Mouse (Mus musculus): ENCODE data around the gene Pced1a. TPM values are rescaled to one million over a fixed set of nuclear protein-coding genes. Genes with fewer than 3 reads are reported as not detected.

Pced1a gene
- polyA plus RNA-seq, 2 experiments, result 2.1 to 5.6 TPM

- H3K4me2 ChIP-seq (ENCODE audit: low read depth), result no peak overlapping the region
- WGBS (ENCODE audit: insufficient replicate concordance), result 55% methylated on average over 15 of the region's 15 CpGs
- no peaks in the 10 kb centered on the region for H3K27me3 ChIP-seq (ENCODE audit: control insufficient read depth, insufficient read depth, low read length)
- no peak overlapping the region for H3K9ac ChIP-seq (replicated peaks)
- TF ChIP-seq CTCF (IDR thresholded peaks at IDR 0.05; ENCODE audit: low read depth), result no peak
- no peak for TF ChIP-seq EP300 (IDR thresholded peaks at IDR 0.05; ENCODE audit: low read depth)
- H3K27ac ChIP-seq, result no peak overlapping the region
- ATAC-seq (ENCODE audit: insufficient read depth) (no peak), DNase-seq (ENCODE audit: low read depth in 3 of 3, low spot score in 3 of 3) (no peak)
- H3K4me3 ChIP-seq (ENCODE audit: insufficient read depth in 1 of 2, low read depth in 2 of 2, low read length in 2 of 2), result no peak overlapping the region
- no peaks in the 10 kb centered on the region for H3K9me3 ChIP-seq (ENCODE audit: control insufficient read depth, low read length)
- H3K4me1 ChIP-seq (replicated peaks; ENCODE audit: control insufficient read depth in 2 of 2, insufficient read depth in 2 of 2, low read length in 1 of 2), result peaks cover 6 to 7% of the 10 kb centered on the region in 2 experiments
- H3K36me3 ChIP-seq (replicated peaks; ENCODE audit: control insufficient read depth, insufficient read depth, low read depth), result no peaks in the 10 kb centered on the region
These were observed 37.0 kb upstream of the Pced1a start for GRCm38 (mm10) chr2:130461287-130462071.

GRCm38 (mm10) chr2:130459576-130459975 is 35.1 kb upstream of the Pced1a start:
- TF ChIP-seq EP300 (IDR thresholded peaks at IDR 0.05; ENCODE audit: low read depth) (no peak), CTCF (IDR thresholded peaks at IDR 0.05; ENCODE audit: low read depth) (no peak)
- DNase-seq (ENCODE audit: low read depth in 3 of 3, low spot score in 3 of 3), result no peak
- no peak overlapping the region for H3K4me2 ChIP-seq (ENCODE audit: low read depth)
- H3K27me3 ChIP-seq (ENCODE audit: control insufficient read depth, insufficient read depth, low read length), result no peaks in the 10 kb centered on the region
- no peaks in the 10 kb centered on the region for H3K36me3 ChIP-seq (replicated peaks; ENCODE audit: control insufficient read depth, insufficient read depth, low read depth)
- H3K9me3 ChIP-seq (ENCODE audit: control insufficient read depth, low read length), result no peaks in the 10 kb centered on the region
- H3K27ac ChIP-seq, result no peak overlapping the region
- ATAC-seq (ENCODE audit: insufficient read depth), result no peak
- peaks cover 3% of the 10 kb centered on the region in 2 experiments for H3K4me1 ChIP-seq (replicated peaks; ENCODE audit: control insufficient read depth in 2 of 2, insufficient read depth in 2 of 2, low read length in 1 of 2)
- WGBS (ENCODE audit: insufficient replicate concordance), result 74% methylated on average over 3 of the region's 3 CpGs
- no peak overlapping the region for H3K9ac ChIP-seq (replicated peaks)
- no peak overlapping the region for H3K4me3 ChIP-seq (ENCODE audit: insufficient read depth in 1 of 2, low read depth in 2 of 2, low read length in 2 of 2)

- Histone ChIP-seq H3K27ac (no peak overlapping the region), H3K27me3 (ENCODE audit: control insufficient read depth, insufficient read depth, low read length) (no peaks in the 10 kb centered on the region), H3K36me3 (replicated peaks; ENCODE audit: control insufficient read depth, insufficient read depth, low read depth) (no peaks in the 10 kb centered on the region), H3K4me3 (ENCODE audit: insufficient read depth in 1 of 2, low read depth in 2 of 2, low read length in 2 of 2) (no peak overlapping the region), H3K9me3 (ENCODE audit: control insufficient read depth, low read length) (no peaks in the 10 kb centered on the region), H3K4me1 (replicated peaks; ENCODE audit: control insufficient read depth in 2 of 2, insufficient read depth in 2 of 2, low read length in 1 of 2) (peaks cover 6 to 9% of the 10 kb centered on the region in 2 experiments), H3K9ac (replicated peaks) (no peak overlapping the region), H3K4me2 (ENCODE audit: low read depth) (no peak overlapping the region)
- TF ChIP-seq EP300 (IDR thresholded peaks at IDR 0.05; ENCODE audit: low read depth) (no peak), CTCF (IDR thresholded peaks at IDR 0.05; ENCODE audit: low read depth) (no peak)
- 72% methylated on average over 3 of the region's 3 CpGs for WGBS (ENCODE audit: insufficient replicate concordance)
- ATAC-seq (ENCODE audit: insufficient read depth) (no peak), DNase-seq (ENCODE audit: low read depth in 3 of 3, low spot score in 3 of 3) (no peak)
These were observed 33.4 kb upstream of the Pced1a start for GRCm38 (mm10) chr2:130457871-130458270.

GRCm38 (mm10) chr2:130454748-130455370 is 30.4 kb upstream of the Pced1a start:
- H3K9ac ChIP-seq (replicated peaks), result no peak overlapping the region
- 53% methylated on average over 6 of the region's 6 CpGs for WGBS (ENCODE audit: insufficient replicate concordance)
- no peak overlapping the region for H3K4me3 ChIP-seq (ENCODE audit: insufficient read depth in 1 of 2, low read depth in 2 of 2, low read length in 2 of 2)
- no peaks in the 10 kb centered on the region for H3K9me3 ChIP-seq (ENCODE audit: control insufficient read depth, low read length)
- no peaks in the 10 kb centered on the region for H3K36me3 ChIP-seq (replicated peaks; ENCODE audit: control insufficient read depth, insufficient read depth, low read depth)
- no peak overlapping the region for H3K4me2 ChIP-seq (ENCODE audit: low read depth)
- H3K27me3 ChIP-seq (ENCODE audit: control insufficient read depth, insufficient read depth, low read length), result no peaks in the 10 kb centered on the region
- no peak overlapping the region for H3K27ac ChIP-seq
- DNase-seq (ENCODE audit: low read depth in 3 of 3, low spot score in 3 of 3) (no peak), ATAC-seq (ENCODE audit: insufficient read depth) (no peak)
- peaks cover 16 to 23% of the 10 kb centered on the region in 2 experiments for H3K4me1 ChIP-seq (replicated peaks; ENCODE audit: control insufficient read depth in 2 of 2, insufficient read depth in 2 of 2, low read length in 1 of 2)
- no peak for TF ChIP-seq CTCF (IDR thresholded peaks at IDR 0.05; ENCODE audit: low read depth)
- no peak for TF ChIP-seq EP300 (IDR thresholded peaks at IDR 0.05; ENCODE audit: low read depth)

- H3K9me3 ChIP-seq (ENCODE audit: control insufficient read depth, low read length), result no peaks in the 10 kb centered on the region
- no peak overlapping the region for H3K4me3 ChIP-seq (ENCODE audit: insufficient read depth in 1 of 2, low read depth in 2 of 2, low read length in 2 of 2)
- H3K36me3 ChIP-seq (replicated peaks; ENCODE audit: control insufficient read depth, insufficient read depth, low read depth), result no peaks in the 10 kb centered on the region
- H3K27ac ChIP-seq, result no peak overlapping the region
- peaks cover 16 to 30% of the 10 kb centered on the region in 2 experiments for H3K4me1 ChIP-seq (replicated peaks; ENCODE audit: control insufficient read depth in 2 of 2, insufficient read depth in 2 of 2, low read length in 1 of 2)
- H3K4me2 ChIP-seq (ENCODE audit: low read depth), result no peak overlapping the region
- DNase-seq (ENCODE audit: low read depth in 3 of 3, low spot score in 3 of 3) (no peak), ATAC-seq (ENCODE audit: insufficient read depth) (no peak)
- WGBS (ENCODE audit: insufficient replicate concordance), result 66% methylated on average over 6 of the region's 6 CpGs
- TF ChIP-seq EP300 (IDR thresholded peaks at IDR 0.05; ENCODE audit: low read depth) (no peak), CTCF (IDR thresholded peaks at IDR 0.05; ENCODE audit: low read depth) (no peak)
- H3K27me3 ChIP-seq (ENCODE audit: control insufficient read depth, insufficient read depth, low read length), result peaks cover 6% of the 10 kb centered on the region
- H3K9ac ChIP-seq (replicated peaks), result no peak overlapping the region
These were observed 28.9 kb upstream of the Pced1a start for GRCm38 (mm10) chr2:130453421-130453820.
